Mouse (Mus musculus) spleen, postnatal 14 days (tissue): ENCODE measurements around the gene Fyn.

Experiments
- DNase-seq, 2 experiments: peaks; one replicate each; pipeline ENCODE4 v3.0.0; 2021 to 2022; ENCODE audit warnings: low spot score in 2 of 2

Gene Fyn

DNA sequence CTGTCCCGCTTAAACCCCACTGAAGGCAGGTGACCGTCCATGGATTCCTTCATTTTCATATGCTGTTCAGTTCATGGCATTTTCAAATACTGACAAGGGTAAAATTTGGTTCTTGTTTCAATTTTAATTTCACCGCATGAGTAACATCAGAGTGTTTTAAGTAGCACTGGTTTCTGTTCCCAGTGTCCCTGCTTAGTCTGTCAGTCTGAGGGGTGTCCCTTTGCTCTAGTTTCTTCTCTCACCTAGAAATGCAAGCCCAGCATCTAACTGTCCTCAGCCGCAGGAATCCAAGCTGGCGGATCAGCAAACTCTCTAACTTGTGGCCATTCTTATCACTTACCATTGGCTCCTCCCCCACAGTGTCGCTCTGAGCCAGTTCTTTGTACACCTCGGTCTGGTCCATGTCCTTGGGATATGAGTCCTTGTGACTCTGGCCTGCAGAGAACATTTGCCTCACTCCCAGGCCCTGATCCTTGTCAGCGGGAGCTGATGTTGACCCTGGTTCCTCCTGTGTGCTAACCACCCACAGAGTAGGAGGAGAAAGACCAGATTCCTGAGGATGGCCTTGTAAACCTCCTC is 9.5 kb downstream of the Fyn start:
- DNase-seq = no peak

DNA sequence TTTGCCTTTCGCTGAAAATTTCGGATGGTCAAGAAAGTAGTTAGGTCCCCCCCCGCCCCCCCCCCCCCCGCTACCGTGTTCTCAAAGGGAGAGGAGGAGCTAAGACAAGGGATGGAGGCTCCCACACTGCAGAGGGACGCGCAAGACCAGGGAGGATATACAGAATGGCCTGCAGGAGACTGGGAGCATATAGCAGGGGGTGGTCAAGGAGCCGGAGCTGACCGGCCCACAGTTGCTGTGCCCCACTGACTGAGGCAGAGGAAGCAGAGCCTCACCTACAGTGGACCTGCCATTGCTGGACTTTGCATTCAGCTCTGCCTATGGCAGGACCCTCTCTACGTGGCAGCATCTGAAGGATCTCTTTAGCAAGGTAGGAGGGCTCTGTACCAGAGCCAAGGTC is 10.6 kb downstream of the Fyn start:
- DNase-seq = no peak

GRCm38 (mm10) chr10:39379721-39380370 is 11.2 kb downstream of the Fyn start:
- no peak for DNase-seq

GRCm38 (mm10) chr10:39385259-39385658 is 16.6 kb downstream of the Fyn start:
- no peak for DNase-seq

GRCm38 (mm10) chr10:39386203-39386602 is 17.5 kb downstream of the Fyn start:
- DNase-seq = no peak

- DNase-seq = no peak
Measured at GRCm38 (mm10) chr10:39387024-39387423, 18.4 kb downstream of the Fyn start.

- no peak for DNase-seq
Measured at GRCm38 (mm10) chr10:39387556-39387955, 18.9 kb downstream of the Fyn start.

DNA sequence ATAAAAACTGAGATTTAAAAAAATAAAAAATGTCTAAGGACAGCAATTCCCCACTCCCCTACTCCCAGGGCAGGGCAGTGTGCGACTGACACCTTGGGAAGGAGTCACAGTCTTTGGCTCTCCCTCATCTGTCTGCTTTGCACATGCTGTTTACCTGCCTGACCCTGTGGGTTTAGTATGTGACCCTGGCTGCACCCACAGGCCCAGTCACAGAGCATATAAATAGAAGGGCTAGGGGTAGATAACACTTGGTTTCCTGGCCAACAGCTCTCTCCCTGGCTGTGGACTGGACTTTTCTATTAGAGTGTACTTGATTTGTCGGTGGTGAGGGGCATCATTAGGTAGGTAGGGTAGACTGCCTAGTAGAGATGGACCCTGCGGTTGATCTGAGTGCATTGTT is 19.5 kb downstream of the Fyn start:
- no peak for DNase-seq

- DNase-seq = no peak
Measured at GRCm38 (mm10) chr10:39389451-39389891, 20.8 kb downstream of the Fyn start.

DNA sequence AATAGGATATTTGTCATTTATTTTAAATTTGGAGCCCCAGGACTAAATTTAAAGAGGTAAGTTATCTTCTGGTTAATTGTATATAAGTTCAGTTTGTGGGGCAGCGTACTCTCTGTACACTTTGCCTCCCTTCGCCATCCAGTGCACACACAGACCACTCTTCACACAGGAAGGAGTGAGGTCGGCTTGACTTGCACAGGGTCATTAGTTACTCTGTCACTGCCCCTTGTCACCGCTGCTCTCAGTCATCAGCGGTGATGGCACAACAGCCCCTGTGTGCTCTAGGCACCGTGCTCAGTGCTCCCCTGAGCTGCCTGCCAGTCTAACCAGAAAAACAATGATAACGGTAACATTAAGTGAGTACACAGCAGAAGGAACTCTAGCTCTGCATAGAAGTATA is 21.9 kb downstream of the Fyn start:
- no peak for DNase-seq

DNA sequence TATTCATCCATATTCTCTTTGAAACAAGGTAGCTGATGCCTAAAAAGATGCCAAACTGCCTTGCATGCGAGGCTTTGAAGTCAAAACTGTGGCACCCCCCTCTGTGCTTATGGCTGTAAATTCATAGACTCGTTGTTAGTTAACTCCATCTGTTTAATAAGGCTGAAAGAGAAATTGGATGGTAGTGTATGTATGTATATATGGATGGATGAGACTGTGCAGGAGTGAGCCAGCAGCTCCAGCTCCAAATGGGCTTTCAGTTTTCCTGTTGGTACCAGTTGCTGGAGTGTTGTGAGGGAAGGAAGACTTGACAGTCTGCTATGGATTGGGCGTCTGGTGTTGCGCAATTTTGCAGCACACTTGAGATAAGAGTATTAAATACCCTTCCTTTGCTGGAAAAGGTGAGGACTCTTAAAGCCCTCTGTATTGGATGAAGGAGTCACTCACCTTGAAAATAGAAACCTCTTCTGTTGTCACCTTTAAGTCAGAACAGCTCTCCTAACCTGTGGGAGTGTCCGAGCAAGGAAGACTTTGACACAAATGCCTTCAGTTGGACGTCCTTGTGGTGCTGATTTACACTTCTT is 24.3 kb downstream of the Fyn start:
- DNase-seq = no peak

DNA sequence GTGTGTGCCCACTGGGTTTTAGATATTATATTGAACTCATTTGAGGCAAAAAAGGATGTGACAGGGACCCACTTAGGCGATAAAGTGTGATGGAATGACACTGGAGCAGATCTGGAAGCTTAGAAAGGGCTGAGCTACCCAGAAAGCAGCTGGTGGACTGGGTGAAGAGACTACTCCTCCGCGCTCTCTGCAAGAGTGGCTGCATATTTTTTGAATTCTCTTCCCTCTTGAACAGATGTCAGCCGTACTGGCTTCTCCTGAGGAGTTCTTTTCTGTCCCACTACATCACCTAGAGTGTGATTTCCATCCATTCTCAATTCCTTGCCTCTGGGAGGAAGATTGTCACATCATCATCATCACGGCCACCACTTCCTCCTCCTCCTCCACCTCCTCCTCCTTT is 26.9 kb downstream of the Fyn start:
- DNase-seq = no peak

DNA sequence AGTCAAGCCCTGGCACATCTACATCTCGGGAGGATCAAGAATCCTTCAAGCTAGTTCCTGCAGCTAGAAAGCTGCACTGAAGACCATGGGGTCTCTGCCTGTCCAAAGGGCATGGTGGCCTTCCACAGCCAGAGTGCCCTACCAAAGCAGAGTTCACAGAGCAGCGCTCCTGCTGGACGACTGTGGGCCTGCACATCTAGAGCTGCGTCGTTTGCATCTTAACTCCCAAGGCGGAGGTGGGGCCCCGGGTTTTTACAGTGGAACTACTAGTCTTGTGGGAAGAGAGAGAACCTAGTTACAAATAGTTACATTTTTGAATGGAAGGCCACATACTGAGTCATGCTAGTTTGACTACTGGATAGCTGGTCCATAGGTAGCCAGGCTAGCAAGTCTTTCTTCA is 30.3 kb downstream of the Fyn start:
- no peak for DNase-seq

DNA sequence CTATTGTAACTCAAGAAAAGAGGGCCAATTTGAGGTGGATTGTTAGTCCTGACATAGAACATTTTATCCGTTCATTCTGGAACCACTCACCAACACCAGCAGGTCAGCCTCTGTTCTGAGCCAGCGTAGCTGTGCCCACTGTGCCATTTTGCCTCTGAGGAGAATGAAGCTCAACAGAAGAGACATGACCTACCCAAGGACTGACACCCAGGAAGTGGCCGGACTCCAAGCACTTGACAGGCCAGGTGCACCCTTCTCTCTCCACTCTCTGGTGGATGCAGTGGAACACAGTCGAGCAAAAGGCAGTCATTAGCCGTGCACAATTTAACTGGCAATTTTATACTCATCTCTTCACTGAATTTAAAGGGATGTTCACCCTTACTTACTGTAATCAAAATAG is 31.5 kb downstream of the Fyn start:
- DNase-seq = no peak

DNA sequence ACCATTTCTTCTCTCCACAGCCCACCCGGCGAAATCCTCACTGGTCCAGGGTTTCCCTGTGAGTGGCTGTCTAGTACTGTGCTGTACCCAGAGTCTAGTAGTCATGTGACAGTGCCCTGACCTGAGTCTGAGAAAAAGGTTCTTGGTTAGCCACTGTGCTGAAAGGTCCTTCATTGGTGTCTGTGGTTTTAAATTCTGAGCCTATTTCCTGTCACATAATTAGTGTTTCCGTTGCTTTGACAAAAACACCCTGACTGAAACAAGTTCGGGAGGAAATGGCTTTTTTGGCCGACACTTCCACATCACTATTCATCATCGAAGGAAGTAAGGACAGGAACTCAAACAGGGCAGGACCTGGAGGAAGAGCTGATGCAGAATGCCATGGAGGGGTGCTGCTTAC is 33.8 kb downstream of the Fyn start:
- DNase-seq = no peak

- no peak for DNase-seq
Measured at GRCm38 (mm10) chr10:39403706-39404105, 35.1 kb downstream of the Fyn start.

- no peak for DNase-seq
Measured at GRCm38 (mm10) chr10:39404175-39404574, 35.5 kb downstream of the Fyn start.

GRCm38 (mm10) chr10:39405982-39406797 is 37.5 kb downstream of the Fyn start:
- DNase-seq = no peak

DNA sequence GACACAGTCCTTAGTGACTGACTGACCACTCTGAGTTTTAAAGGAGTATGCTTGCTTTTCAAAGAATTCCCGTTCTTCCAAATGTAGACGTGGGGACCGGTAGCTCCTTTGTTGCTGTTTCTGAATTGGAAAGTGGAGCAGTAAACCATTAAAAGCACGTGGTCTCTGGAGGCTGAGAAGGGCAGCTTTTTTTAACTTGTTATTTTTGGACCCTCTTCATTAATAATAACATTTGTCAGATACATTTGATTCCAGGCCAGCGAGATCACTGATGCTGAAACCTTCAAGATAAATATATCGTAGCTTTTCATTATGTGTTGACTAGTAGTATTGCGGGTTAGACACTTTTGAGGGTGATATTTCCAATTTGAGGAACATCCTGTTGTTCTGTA is 38.1 kb downstream of the Fyn start:
- DNase-seq = no peak

DNA sequence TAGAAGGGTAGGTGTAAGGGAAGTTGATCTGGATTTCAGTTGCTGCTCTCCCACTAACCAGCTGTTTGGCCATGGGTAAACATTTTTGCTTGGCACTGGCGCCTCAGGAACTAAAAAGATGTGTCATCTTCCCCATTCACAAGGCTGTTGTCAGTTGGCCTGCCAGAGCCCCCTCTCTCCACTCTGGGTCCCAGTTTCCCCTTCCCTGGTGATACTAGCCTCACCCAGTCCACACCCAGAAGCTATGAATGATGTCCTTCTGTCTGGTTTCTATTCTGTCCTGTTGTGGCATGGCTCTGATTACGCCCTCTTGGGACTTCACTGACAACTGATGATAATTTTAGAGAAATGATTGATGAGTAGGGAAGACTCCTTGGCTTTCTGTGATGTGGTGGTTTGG is 38.9 kb downstream of the Fyn start:
- DNase-seq = no peak

GRCm38 (mm10) chr10:39409602-39410001 is 40.9 kb downstream of the Fyn start:
- no peak for DNase-seq

GRCm38 (mm10) chr10:39410151-39410649 is 41.5 kb downstream of the Fyn start:
- DNase-seq = no peak
